Mouse (Mus musculus) ES-E14 (cell line): ENCODE data around the gene 3110082I17Rik.

Experiments
- MAFK ChIP-seq: IDR thresholded peaks from 2 replicates; pipeline ENCODE4 v1.6.1; 2014; ENCODE audit warnings: mild to moderate bottlenecking, low read depth, low read length, inconsistent platforms; ENCODE audit not compliant: insufficient read depth
- ZNF384 ChIP-seq: IDR thresholded peaks from 2 replicates; pipeline ENCODE4 v1.6.1; 2012; ENCODE audit warnings: low read depth, low read length, inconsistent platforms

- TF ChIP-seq MAFK (no peak), ZNF384 (no peak)
Measured at GRCm38 (mm10) chr5:139370336-139370735, 90.0 kb downstream of the 3110082I17Rik start.
